ENCODE assay signal across 8 mouse cellular contexts in the genomic region with DNA sequence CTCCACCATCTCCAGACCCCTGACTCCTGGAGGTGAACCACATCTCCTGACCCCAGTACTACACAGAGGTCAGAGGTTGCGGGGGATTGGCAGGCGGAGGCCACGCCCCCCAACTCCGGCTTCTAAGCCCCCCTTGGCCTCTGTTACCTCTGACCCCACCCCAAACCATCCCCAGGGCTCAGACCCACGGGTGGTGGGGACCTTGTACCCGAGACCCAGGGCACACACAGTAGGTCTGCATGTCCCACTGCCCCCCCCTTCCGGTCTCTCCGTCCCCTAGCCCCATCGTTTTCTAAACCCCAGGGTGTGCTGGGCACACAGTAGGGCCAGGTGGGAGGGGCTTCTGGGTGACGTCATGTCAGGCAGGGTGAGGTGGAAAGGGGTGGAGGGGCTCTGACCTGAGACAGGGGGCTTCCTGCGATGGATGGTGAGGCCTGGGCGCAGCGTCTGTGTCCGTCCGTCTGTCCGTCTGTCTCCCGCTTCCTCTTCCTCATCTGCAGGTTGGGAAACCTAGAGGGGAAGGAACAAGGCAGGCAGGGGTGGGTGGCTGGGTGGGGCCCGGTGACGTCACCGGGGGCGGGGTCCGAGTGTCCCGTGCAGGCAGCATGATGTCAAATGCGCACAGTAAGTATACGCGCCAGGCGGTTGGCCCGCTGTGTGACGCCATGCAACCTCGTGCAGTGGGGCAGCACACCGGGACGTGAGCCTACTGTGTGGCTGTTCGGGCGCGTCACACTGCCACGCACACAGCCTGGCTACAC. TPM values are rescaled to one million over a fixed set of nuclear protein-coding genes. Genes with fewer than 3 reads are reported as not detected.
DNase-seq lines count a peak whose midpoint lies in the region; ATAC-seq lines count a peak whose summit lies in the region.

A gene (minus strand): TSS at position 489 of the 761 bp plus-strand sequence.

- H3K4me3 ChIP-seq in kidney, embryonic 15.5 days (replicated peaks) = peak within 1 kb of the TSS; percentile 66
- H3K4me3 ChIP-seq in midbrain, embryonic 16.5 days (ENCODE audit: low read depth, low read length) = peak within 1 kb of the TSS; percentile 60

- DNase-seq in retina, postnatal 1 day = peak; percentile 20
- DNase-seq in retina, embryonic 14.5 days (ENCODE audit: low spot score) = no peak
- peak; percentile 14 to 34 for DNase-seq in cerebellum, postnatal 25 days
- peak; percentile 11 to 23 for DNase-seq in heart, adult 9 months (ENCODE audit: low spot score in 2 of 2)
- DNase-seq in liver = peak; percentile 45
- peak; percentile 21 for DNase-seq in thymus, postnatal 0 days (ENCODE audit: low spot score)

- H3K4me1 ChIP-seq in kidney, embryonic 15.5 days = peaks cover 18% of the 10 kb centered on the region
- no peaks in the 10 kb centered on the region for H3K4me1 ChIP-seq in midbrain, embryonic 16.5 days (ENCODE audit: control insufficient read depth, insufficient read depth, low read length)

- H3K9ac ChIP-seq in kidney, embryonic 15.5 days = peak within 1 kb of the TSS; percentile 31
- peak within 1 kb of the TSS; percentile 55 for H3K9ac ChIP-seq in midbrain, embryonic 16.5 days (ENCODE audit: low read depth, low read length)

- no peaks in the 10 kb centered on the region for H3K36me3 ChIP-seq in kidney, embryonic 15.5 days
- no peaks in the 10 kb centered on the region for H3K36me3 ChIP-seq in midbrain, embryonic 16.5 days (ENCODE audit: control insufficient read depth, insufficient read depth, low read length)

- H3K27me3 ChIP-seq in kidney, embryonic 15.5 days = no peaks in the 10 kb centered on the region
- H3K27me3 ChIP-seq in midbrain, embryonic 16.5 days (ENCODE audit: control insufficient read depth, insufficient read depth, low read depth, low read length) = no peaks in the 10 kb centered on the region

- ATAC-seq in kidney, embryonic 15.5 days (replicated peaks; ENCODE audit: low FRiP score) = no peak; the same call in 1 of the 2 replicates
- no peak for ATAC-seq in midbrain, embryonic 16.5 days

- WGBS in kidney, embryonic 15.5 days = 62% methylated on average over 36 of the region's 36 CpGs
- WGBS in midbrain, embryonic 16.5 days = 60% methylated on average over 36 of the region's 36 CpGs

- H3K9me3 ChIP-seq in kidney, embryonic 15.5 days (replicated peaks) = 0 out of 2 replicates have a peak, but pooled peaks cover 6% of the 10 kb centered on the region
- no peaks in the 10 kb centered on the region for H3K9me3 ChIP-seq in midbrain, embryonic 16.5 days (replicated peaks; ENCODE audit: control insufficient read depth, low read length, poor library complexity, severe bottlenecking)

- peak within 1 kb of the TSS; percentile 97 for H3K27ac ChIP-seq in kidney, embryonic 15.5 days
- peak within 1 kb of the TSS; percentile 96 for H3K27ac ChIP-seq in midbrain, embryonic 16.5 days (ENCODE audit: low read length)

- peak within 1 kb of the TSS; percentile 78 for H3K4me2 ChIP-seq in kidney, embryonic 15.5 days
- H3K4me2 ChIP-seq in midbrain, embryonic 16.5 days (ENCODE audit: low read length) = peak within 1 kb of the TSS; percentile 77

RNA-seq across cellular contexts. Expression of the gene that starts here (rescaled TPM):
- 35.0 and 46.5 TPM in 2 replicates for polyA plus RNA-seq in kidney, embryonic 15.5 days (2015; fragmentation: Nextera tagmentation; extraction: Ambion mirVana)
- polyA plus RNA-seq in midbrain, embryonic 16.5 days (2015; fragmentation: Nextera tagmentation; extraction: Ambion mirVana) = 62.6 and 65.5 TPM in 2 replicates
- 9.9 and 13.0 TPM in 2 replicates for polyA plus RNA-seq in thymus, postnatal 0 days (2015; fragmentation: Nextera tagmentation; extraction: Ambion mirVana)
